Mouse (Mus musculus): Measurements from ENCODE around the gene Ankrd24.
"Not testable (repeated sequence)": the region's sequence is repeated elsewhere in the genome, so short reads cannot be mapped to it uniquely, and the experiment has no call there.

The Ankrd24 gene

DNA sequence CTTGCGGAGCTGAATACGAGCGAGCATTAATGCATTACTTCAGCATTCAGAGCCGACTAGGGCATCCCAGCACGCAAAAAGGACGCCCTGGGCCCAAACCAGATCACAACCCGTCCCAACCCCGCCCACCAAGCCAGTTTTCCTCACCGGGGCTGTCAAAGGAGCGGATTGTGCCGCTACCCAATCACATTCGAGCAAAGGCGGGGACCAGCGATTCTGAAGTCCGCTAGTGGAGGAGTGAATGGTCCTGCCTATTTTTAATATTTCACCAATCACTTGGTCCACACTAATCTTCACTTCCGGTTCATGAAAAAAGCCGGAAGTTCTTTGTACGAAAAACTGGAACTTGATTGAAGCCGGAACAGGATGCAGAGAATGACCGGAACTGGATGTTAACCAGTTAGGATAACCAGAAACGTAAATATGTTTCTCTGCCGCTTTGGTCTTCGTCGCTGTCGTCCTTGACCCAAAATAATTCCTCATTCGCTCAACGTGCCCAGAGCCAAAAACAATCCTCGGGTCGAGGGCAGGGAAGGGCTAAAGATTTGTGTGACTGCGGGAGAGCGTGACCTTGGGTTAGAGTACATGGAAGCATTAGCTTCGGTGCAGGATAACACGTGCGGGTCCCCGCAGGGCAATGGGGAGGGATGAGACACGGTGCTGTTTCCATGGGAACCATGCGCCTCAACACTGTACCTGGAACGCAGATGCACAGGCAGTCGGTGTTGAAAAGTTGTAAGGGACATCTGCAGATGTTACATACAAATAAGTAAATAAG, 22.2 kb upstream of the Ankrd24 start, which contains the start of gene BC025920:
TSS of gene BC025920 (plus strand) at position 297 of the 778 bp plus-strand sequence.
- peak; percentile 98 for DNase-seq (ENCODE audit: low spot score)

DNA sequence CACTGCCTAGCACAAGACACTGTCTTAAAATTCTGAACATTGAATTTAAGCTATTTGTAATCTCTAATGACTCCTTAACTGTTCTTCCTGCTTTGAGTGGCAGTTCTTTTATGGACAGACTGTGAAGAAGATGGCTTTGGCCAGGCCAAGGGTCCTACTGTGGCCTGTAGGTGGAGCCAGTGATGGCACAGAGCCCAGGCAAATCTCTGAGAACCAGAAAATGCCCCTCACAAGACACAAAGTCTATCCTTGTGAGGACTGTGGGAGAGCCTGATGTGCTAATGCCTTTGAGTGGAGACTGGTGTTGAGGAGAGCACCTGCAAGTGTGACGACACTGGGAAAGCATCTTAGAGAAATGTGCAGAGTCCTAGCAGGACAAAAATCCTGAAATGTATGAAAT, 20.0 kb upstream of the Ankrd24 start:
- DNase-seq (ENCODE audit: low spot score), result no peak

DNA sequence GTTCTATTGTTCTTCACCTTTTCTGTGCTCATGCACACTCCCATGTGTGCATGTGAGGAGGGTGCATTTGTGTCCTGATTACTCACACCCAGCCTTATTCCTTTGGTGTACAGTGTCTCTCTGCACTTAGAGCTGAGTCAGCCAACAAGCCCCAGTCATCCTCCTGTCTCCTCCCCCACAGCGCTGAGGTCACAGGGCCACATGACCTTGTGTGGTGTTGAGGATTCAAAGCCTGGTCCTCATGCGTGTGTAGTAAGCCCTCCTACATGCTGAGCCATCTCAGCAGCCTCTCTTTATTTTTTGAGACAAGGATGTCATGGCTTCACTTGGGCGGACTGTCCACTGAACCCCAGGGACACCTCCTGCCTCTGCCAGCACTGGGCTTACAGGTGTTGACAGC, 15.6 kb upstream of the Ankrd24 start:
- no peak for DNase-seq (ENCODE audit: low spot score)

DNA sequence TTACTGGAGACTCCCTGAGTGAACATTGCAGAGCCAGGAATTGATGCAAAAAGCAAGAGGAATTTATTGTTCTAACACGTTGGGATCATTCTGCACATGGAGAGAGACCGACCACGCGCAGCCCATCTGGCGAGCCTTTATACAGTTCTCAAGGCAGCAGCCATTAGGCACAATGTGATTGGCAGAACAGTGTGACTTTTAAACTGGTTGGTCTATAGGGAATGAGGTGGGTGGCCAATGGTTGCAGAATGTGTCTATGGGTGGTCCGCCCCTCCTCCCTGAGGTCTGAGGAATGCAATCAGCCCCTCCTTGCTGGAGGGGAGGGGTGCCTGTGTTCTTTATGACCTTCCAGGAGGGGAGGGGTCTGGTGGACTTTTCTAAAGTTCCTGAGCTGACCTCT, 12.9 kb upstream of the Ankrd24 start:
- DNase-seq (ENCODE audit: low spot score), result no peak

DNA sequence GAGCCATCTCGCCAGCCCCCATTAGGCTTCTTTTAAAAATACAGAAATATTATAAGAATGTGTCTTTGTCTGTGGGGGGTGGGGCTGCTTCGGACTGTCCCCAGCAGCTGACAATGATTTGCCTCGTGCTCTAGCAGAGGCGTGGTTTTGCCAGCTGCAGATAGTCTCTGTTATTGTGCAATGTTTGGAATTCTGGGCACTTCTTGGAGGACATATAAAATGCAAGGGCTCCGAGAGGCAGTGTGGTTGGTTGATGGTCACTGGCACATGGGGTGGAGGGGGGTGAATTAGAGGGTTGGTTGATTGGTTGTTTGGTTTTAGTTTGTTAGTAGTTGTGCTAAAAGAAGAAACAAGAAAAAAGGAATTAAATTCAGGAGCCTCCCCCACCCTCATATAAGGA, 8.4 kb upstream of the Ankrd24 start:
- no peak for DNase-seq (ENCODE audit: low spot score)

DNA sequence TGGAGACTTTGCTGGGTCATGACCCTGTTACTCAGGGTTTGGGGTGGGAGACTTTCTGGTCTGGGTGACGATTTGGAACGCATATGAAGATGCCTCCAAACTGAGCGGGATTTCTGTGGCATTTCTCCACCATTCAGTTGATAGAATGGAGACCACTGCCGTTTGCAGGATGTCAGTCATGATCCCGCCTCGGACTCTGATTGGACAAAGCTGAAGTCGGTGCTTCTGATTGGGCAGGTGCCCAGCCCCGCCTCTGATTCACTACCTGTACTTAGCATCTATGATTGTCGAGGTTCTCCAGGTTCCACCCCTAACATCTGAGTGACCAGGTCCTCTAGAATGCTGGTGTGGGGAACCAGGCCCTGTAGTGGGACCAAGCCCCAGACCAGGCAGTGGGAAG, 7.6 kb upstream of the Ankrd24 start:
- DNase-seq (ENCODE audit: low spot score), result no peak

DNA sequence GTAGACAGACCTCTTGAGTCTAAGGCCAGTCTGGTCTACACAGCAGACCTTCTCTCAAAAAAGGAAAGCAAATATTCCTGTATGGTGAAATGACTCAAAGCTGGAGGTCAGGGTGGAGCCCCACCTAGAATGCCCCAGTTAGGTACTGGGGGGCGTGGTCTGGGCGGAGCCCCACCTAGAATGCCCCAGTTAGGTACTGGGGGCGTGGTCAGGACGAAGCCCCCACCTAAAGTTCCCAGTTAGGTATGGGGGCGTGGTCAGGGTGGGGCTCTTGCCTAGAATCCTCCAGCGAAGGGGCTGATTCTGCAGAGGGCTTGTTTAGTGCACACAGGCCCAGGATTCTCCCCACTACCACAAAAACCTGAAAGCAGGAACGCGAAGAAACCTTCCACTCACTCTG, 4.9 kb upstream of the Ankrd24 start:
- no peak for DNase-seq (ENCODE audit: low spot score)

DNA sequence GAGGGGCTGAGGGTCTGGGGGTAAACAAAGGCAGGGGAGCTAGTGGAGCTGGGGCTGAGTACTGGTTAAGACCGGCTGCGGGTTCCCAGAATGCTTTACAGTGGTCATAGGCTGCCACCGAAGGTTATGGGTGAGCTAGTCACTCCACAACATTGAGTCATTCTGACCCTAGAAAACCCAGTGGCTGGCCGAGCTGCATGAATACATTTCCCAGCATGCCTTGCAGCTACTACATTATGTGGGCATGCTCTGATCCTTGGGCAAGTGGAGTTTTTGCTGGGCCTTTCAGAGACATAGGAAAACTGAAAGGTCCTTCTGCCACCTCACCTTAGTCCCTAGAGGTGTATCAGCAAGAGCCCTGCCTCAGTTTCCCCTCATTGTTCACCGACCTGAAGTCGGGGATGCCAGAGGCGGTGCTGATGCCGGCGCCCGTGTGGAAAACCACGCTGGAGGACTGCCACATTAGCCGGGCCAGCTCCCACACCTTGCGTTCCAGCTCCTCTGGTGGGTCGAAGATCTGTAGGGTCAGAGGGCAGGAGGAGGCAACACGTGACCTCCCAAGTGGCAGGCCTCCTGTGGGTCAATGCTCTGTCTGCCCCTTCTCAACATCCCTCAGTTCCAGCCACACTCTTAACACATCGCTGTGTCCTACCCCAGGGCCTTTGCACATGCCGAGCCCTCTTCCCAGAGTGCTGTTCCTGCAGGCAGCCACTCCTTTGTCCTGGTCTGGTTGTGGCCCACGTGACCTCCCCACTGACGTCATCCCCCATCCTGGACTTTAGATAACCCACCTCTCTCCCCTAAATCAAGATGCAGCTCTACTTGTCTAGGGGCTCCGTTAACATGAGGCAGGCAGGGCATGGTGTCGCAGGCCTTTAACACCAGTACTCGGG, 2.0 kb upstream of the Ankrd24 start:
- DNase-seq (ENCODE audit: low spot score), result peak; percentile 49

DNA sequence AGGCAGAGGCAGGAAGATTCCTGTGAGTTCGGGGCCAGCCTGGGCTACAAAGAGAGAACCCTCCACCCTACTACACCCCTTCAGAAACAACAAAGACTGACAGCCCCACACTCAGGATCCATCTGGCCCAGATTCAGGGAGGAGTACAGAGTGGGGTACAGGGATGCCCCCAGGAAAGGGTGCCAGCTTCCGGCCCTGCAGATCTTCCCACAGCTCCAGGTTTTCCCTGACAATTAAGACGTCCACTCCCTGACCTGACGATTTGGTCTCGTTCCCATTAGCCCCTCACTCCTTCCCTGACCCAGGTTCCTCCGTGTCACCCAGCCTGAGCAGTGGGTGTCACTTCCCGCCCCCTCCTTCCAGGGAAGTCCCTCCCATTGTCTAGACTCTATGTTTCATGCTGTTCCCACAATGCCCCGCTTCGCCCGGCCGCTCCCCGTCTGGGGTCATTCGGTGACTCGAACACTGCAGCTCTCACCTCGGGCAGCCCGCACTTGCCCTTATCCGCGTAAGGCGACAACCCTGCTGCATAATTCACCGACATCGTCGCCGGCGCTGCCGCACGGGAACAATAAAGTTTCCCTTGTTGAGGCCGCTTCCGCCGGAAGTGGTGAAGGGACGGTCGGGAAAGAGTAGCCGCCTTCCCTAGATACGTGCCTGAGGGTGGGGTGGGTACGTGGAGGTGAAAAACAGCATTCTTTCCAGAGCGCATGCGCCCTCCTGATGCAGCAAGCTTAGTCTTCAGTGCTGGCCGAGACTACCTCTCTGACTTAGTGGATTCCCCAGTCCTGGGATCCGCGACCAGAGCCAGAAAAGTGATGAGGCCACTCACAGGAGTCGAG, 1.1 kb upstream of the Ankrd24 start, which contains the start of gene Sirt6:
TSS of gene Sirt6 (minus strand) at position 804 of the 842 bp plus-strand sequence.
- DNase-seq (ENCODE audit: low spot score), result peak; percentile 94

DNA sequence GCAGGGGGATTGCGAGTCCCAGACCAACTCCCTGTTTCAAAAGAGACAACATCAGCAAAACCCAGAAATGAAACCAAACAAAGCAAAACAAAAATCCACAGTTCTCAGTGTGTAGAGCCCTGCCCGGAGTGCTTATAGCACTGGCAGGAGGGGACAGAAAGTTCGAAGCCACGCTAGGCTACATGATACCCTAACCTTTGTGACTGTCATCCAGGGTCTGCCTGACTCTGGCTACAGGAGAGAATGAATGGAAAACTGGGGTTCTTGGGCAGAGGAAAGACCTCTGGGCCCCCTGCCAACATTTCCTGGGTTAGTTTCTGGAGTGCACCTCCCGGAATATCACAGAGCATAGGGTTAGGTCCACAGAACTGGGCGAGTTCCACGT, 512 bp upstream of the Ankrd24 start:
- no peak for DNase-seq (ENCODE audit: low spot score)

DNA sequence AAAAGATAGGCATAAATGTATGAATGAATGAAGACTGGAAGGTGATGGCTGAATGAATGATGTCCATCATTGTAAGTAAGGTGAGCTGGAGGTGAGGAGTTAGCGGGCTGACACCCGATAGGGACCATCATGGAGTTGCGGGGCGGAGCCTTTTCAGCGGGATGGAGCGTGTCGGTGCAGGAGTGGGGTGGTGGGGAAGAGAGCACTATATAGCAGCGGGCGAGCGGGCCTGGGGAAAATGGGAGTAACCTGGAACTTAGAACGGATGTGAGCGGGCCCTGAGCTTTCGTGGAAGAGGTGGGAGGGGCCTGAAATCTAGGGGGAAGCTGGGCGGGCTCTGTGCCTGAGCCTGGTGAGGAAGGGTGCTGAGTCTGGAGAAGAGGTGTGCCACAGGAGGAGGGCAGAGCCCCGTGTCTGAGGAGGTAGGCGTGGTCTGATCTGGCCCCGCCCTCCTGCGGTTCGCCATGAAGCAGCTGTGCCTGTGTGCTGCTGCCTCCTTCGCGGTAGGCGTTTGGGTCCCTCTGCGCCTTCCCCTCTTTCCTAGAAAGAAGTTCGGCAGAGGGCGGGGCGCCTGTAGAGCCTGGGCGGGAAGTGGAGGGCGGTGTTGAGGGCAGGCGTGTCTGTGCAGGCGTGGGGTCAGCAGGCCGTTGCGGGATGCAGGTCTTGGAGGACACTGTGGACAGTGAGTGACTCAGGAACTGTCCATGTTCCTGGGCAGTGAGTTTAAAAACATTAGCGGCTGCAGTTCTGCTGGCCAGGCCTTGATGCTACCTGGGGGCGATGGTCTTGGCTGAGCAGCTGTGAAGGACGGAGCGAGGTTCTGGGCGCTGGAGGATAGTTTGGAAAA, 5.1 kb downstream of the Ankrd24 start:
- DNase-seq (ENCODE audit: low spot score), result no peak

DNA sequence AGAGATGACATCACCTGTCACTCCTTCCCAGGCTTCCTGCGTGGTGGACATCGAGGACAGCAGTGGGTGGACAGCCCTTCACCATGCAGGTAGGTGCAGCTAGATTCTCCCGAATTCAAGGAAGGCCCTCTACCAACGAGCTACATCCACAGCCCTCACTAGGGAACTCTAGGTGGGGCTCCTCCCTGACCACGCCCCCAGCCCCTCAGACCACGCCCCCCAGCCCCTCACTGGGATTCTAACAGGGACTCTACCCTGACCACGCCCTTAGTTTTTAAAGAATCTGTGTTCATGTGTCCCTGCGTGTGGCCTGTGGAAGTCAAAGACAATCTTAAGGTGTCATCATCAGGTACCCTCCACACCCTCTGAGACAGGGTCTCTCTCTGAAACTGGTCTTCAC, 8.0 kb downstream of the Ankrd24 start:
- DNase-seq (ENCODE audit: low spot score), result no peak

DNA sequence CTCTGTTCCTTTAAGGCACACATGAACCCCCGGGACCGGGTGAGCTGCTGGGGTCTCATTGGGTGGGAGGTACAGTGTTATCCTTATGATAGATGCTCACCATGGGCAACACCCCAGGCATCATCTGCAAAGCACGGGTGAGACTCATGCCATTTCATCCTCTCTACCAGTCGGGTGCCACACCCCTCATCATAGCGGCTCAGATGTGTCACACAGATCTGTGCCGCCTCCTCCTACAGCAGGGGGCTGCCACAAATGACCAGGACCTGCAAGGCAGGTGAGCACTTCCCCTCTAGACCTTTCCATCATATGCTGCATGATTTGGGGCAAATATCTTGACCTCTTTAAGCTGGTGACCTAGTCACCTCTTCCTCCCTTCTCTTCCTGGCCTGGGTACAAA, 9.8 kb downstream of the Ankrd24 start:
- no peak for DNase-seq (ENCODE audit: low spot score)

DNA sequence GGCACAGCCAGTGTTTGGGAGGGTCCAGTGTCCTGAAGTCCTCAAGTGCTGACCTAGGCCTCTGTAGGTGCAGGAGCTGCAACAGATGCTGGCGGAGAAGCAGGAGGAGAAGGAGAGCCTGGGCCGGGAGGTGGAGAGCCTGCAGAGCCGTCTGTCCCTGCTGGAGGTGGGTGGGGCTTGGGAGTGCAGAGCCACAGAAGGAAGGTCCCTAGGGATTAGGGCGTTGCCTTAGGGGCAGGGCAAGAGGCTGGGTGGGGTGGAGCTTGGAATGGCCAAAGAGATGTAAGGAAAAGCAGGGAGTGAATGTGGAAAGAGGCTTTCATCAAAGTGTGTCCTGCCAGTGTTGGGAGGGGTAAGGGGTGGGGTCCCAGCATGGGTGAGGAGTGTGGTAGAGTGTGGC, 12.5 kb downstream of the Ankrd24 start:
- not testable (repeated sequence) for DNase-seq (ENCODE audit: low spot score)

DNA sequence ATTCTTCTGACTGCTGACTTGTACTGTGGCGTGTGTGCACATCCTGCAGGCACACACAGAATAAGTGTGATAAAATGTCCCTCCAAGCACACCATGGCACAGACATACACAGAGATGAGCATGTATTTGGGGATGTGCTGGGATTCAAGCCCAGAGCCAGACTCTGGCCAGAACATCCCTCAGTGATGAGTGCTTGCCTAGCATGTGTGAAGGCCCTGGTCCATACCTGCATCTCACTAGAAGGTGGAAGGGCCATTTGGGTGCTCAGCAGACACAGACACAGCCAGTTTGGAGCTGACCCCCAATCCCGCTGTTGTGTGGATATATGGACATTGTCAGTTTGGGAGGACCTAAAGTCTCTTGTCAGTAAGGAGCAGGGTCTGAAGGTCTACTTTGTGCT, 13.2 kb downstream of the Ankrd24 start:
- no peak for DNase-seq (ENCODE audit: low spot score)

DNA sequence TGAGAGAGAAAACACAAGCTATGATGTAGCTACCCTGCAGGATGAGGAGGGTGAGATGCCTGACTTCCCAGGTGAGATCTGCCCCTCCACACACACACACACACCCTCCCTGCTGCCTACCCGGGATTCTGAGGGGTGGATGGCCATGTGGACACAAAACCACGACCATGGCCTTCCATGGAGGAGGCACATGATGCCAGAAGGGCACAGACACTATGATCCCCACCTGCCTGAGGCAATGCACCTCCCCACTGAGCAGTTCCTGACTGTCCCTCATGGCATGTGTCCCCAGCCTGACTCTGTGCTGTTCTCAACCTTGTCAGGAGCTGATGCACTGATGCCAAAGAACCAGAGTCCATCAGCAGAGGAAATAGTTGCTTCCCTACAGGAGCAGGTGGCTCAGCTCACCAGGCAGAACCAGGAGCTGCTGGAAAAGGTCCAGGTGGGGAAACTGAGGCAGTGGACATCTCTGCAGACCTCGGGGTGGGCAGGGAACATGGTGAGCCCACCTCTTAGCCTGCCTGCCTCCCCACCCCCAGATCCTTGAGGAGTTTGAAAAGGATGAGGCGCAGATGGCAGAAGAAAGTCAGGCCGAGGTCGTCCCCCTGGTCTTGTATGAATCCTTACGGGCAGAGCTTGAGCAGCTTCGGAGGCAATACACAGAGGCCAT, 13.8 kb downstream of the Ankrd24 start:
- DNase-seq (ENCODE audit: low spot score), result no peak

DNA sequence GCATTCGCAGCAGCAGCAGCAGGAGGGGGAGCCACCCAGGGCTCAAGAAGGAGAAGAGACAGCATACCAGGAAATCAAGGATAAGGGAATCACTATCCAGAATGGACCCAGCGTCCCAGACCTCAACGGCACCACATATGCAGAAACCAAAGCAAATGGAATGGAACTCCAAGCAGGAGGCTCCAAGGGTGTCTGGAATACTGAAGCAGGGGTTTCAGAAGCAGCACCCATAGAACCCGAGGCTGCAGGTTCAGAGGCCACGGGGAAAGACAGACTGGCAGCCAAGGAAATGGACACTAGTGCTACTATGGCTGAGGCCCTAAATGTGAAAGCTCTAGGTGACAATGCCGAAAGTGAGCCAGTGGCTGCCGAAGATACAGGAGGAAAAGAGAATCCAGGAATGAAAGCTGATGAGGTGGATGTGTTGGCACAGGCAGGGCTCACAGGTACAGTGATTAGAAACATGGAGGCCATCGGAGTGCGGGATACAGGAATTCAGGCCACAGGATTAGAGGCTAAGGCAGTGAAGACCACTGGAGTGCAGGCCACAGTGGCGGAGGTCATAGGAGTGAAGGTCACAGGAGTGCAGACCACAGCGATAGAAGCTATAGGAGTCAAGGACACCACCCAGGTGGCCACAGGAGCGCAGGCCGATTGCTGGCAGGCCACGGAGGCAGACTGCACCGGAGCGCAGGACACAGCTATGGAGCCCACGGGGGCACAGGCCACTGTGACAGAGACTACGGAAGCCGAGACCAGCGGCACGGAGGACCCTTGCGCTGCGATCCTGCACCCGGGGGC, 14.5 kb downstream of the Ankrd24 start:
- DNase-seq (ENCODE audit: low spot score), result no peak

DNA sequence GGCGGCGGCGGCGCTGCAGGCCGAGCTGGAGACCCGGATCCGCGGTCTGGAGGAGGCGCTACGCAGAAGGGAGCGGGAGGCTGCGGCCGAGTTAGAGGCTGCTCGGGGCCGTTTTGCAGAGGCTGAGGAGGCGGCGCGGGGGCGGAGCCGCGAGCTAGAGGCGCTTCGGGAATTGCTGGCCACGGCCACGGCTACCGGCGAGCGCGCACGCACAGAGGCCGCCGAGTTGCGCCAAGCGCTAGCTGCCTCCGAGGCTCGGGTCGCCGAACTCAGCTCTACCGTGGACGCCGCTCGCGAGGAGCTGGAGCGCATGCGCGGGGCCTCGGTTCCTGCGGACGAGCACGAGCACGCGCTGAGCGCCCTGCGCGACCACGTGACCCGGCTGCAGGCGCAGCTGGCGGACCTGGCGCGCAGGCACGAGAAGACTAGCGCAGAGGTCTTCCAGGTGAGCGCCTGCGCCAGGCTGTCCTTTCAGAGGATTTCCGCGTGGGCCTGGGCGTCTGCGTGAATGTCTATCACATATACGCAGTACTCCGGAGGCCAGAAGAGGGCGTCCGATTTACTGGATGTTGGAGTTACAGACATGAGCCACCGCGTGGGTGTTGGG, 15.2 kb downstream of the Ankrd24 start:
- DNase-seq (ENCODE audit: low spot score), result peak; percentile 93

DNA sequence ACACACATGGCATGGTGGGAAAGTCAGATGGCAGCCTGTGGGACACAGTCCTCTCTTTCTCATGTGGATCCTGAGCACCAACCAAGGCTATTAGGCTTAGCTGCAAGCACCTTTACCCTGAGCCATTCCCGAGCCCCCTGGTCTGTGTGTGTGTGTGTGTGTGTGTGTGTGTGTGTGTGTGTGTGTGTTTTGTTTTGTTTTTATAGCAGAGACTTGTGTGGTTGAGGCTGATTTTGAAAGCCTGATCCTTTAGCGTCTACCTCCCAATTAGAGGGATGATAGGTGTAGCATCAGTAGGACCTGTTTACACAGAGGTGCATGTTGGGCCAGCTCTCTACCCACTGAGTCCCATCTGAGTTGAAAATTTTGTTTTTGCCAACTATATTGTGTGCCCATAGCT, 15.8 kb downstream of the Ankrd24 start:
- no peak for DNase-seq (ENCODE audit: low spot score)
